Mouse (Mus musculus) stomach, embryonic 16.5 days (tissue): ENCODE results near the gene Mrnip. TPM values are rescaled to one million over a fixed set of nuclear protein-coding genes. Genes with fewer than 3 reads are reported as not detected.

Experiments used
- ATAC-seq: fragments of 200-750 bp; cut with Nextera tagmentation; 2 replicates; pipeline ENCODE4 v1.8.0; 2017; ENCODE audit warnings: moderate number of reproducible peaks, moderate TSS enrichment; ENCODE audit not compliant: insufficient read depth, low FRiP score
- H3K27ac ChIP-seq: fragments of 300-500 bp; sonication (generic); 2 replicates; pipeline ENCODE4 v1.5.1; 2014; ENCODE audit warnings: low read length
- H3K27me3 ChIP-seq: fragments of 300-500 bp; sonication (generic); 2 replicates; pipeline ENCODE4 v1.6.1; 2014; ENCODE audit warnings: low read length, control low read depth, mixed read lengths; ENCODE audit not compliant: control insufficient read depth, insufficient read depth
- H3K36me3 ChIP-seq: fragments of 300-500 bp; sonication (generic); 2 replicates; pipeline ENCODE4 v1.6.1; 2014; ENCODE audit warnings: low read length; ENCODE audit not compliant: control insufficient read depth, insufficient read depth
- H3K4me1 ChIP-seq: fragments of 300-500 bp; sonication (generic); 2 replicates; pipeline ENCODE4 v1.6.1; 2014; ENCODE audit warnings: low read length, control low read depth, mixed read lengths; ENCODE audit not compliant: control insufficient read depth, insufficient read depth
- H3K4me2 ChIP-seq: fragments of 300-500 bp; sonication (generic); 2 replicates; pipeline ENCODE4 v1.6.1; 2014; ENCODE audit warnings: low read depth, low read length, mixed read lengths
- H3K4me3 ChIP-seq: fragments of 300-500 bp; sonication (generic); replicated peaks from 2 replicates; pipeline ENCODE4 v1.5.1; 2014; ENCODE audit warnings: mild to moderate bottlenecking, low read length
- H3K9ac ChIP-seq: fragments of 300-500 bp; sonication (generic); 2 replicates; pipeline ENCODE4 v1.6.1; 2014; ENCODE audit warnings: low read length
- H3K9me3 ChIP-seq: fragments of 300-500 bp; sonication (generic); replicated peaks from 2 replicates; pipeline ENCODE4 v1.6.1; 2016; ENCODE audit warnings: low read length, control low read depth; ENCODE audit not compliant: control insufficient read depth
- WGBS: fragments of 180-500 bp; shearing (Covaris S2); extraction: QIAGEN DNeasy Blood & Tissue Kit; methylation state at CpG from one replicate; pipeline ENCODE4 v1.1.7; 2014; 5-methylcytosine and 5-hydroxymethylcytosine counted together
- polyA plus RNA-seq: library from polyadenylated mRNA; unstranded; fragments of >200 nt; fragmentation: Nextera tagmentation; extraction: Ambion mirVana; gene quantifications from 2 replicates; pipeline ENCODE4 v1.2.1, GENCODE M21; 2015

The Mrnip gene
- polyA plus RNA-seq, 1 experiment from 2014 or later, result 12.5 TPM

- Histone ChIP-seq H3K9ac (no peak overlapping the region), H3K4me1 (peaks cover 28% of the 10 kb centered on the region), H3K27me3 (peaks cover 11% of the 10 kb centered on the region; the same call in 1 of the 2 replicates), H3K36me3 (peaks cover 18% of the 10 kb centered on the region; the same call in 1 of the 2 replicates), H3K27ac (no peak overlapping the region), H3K4me3 (no peak overlapping the region), H3K9me3 (no peaks in the 10 kb centered on the region), H3K4me2 (no peak overlapping the region)
- ATAC-seq, result no peak
- WGBS, result 86% methylated on average over 11 of the region's 11 CpGs
Measured at GRCm38 (mm10) chr11:50233993-50234392, 59.7 kb downstream of the Mrnip start.

GRCm38 (mm10) chr11:50234606-50235005, 60.4 kb downstream of the Mrnip start:
- no peak for ATAC-seq
- peaks cover 11% of the 10 kb centered on the region; the same call in 1 of the 2 replicates for H3K27me3 ChIP-seq
- WGBS, result 95% methylated on average over 25 of the region's 25 CpGs

GRCm38 (mm10) chr11:50236540-50236936, 62.3 kb downstream of the Mrnip start:
- peaks cover 14% of the 10 kb centered on the region; the same call in 1 of the 2 replicates for H3K4me1 ChIP-seq
- H3K27ac ChIP-seq, result no peak overlapping the region
- peak overlapping the region; percentile 67 for H3K4me3 ChIP-seq
- H3K36me3 ChIP-seq, result peaks cover 18% of the 10 kb centered on the region; the same call in 1 of the 2 replicates
- peak overlapping the region; percentile 96 for H3K4me2 ChIP-seq
- H3K9ac ChIP-seq, result peak overlapping the region; percentile 70
- ATAC-seq, result peak; percentile 94
- peaks cover 11% of the 10 kb centered on the region; the same call in 1 of the 2 replicates for H3K27me3 ChIP-seq
- no peaks in the 10 kb centered on the region for H3K9me3 ChIP-seq
- WGBS, result 1% methylated on average over 22 of the region's 27 CpGs

More at GRCm38 (mm10) chr11:50234606-50235005, 60.4 kb downstream of the Mrnip start:
- no peak overlapping the region for H3K27ac ChIP-seq
- no peak overlapping the region for H3K9ac ChIP-seq
- no peaks in the 10 kb centered on the region for H3K9me3 ChIP-seq
- H3K4me3 ChIP-seq, result no peak overlapping the region
- peaks cover 24% of the 10 kb centered on the region for H3K4me1 ChIP-seq
- H3K36me3 ChIP-seq, result peaks cover 18% of the 10 kb centered on the region; the same call in 1 of the 2 replicates
- H3K4me2 ChIP-seq, result no peak overlapping the region

GRCm38 (mm10) chr11:50236937-50237835, 62.9 kb downstream of the Mrnip start:
- 1% methylated on average over 66 of the region's 66 CpGs for WGBS
- Histone ChIP-seq H3K27me3 (peaks cover 11% of the 10 kb centered on the region; the same call in 1 of the 2 replicates), H3K36me3 (peaks cover 18% of the 10 kb centered on the region; the same call in 1 of the 2 replicates)

GRCm38 (mm10) chr11:50238324-50238723, 64.1 kb downstream of the Mrnip start, which contains the start of gene Ltc4s:
Ltc4s (minus strand) TSS chr11:50238616.
- WGBS, result 34% methylated on average over 10 of the region's 10 CpGs
- peaks cover 11% of the 10 kb centered on the region; the same call in 1 of the 2 replicates for H3K36me3 ChIP-seq
- H3K9ac ChIP-seq, result peak within 1 kb of the TSS; percentile 70; the same call in 1 of the 2 replicates
- H3K4me1 ChIP-seq, result peaks cover 14% of the 10 kb centered on the region; the same call in 1 of the 2 replicates
- ATAC-seq, result no peak
- H3K27ac ChIP-seq, result no peak within 1 kb of the TSS
- H3K4me2 ChIP-seq, result peak within 1 kb of the TSS; percentile 96
- peaks cover 11% of the 10 kb centered on the region; the same call in 1 of the 2 replicates for H3K27me3 ChIP-seq
- H3K9me3 ChIP-seq, result no peaks in the 10 kb centered on the region
- H3K4me3 ChIP-seq, result peak within 1 kb of the TSS; percentile 67

More at GRCm38 (mm10) chr11:50236937-50237835, 62.9 kb downstream of the Mrnip start:
- Histone ChIP-seq H3K4me3 (peak overlapping the region; percentile 67), H3K9ac (peak overlapping the region; percentile 70), H3K27ac (no peak overlapping the region), H3K4me2 (peak overlapping the region; percentile 96), H3K9me3 (no peaks in the 10 kb centered on the region), H3K4me1 (peaks cover 14% of the 10 kb centered on the region; the same call in 1 of the 2 replicates)
- peak; percentile 18 for ATAC-seq

DNA sequence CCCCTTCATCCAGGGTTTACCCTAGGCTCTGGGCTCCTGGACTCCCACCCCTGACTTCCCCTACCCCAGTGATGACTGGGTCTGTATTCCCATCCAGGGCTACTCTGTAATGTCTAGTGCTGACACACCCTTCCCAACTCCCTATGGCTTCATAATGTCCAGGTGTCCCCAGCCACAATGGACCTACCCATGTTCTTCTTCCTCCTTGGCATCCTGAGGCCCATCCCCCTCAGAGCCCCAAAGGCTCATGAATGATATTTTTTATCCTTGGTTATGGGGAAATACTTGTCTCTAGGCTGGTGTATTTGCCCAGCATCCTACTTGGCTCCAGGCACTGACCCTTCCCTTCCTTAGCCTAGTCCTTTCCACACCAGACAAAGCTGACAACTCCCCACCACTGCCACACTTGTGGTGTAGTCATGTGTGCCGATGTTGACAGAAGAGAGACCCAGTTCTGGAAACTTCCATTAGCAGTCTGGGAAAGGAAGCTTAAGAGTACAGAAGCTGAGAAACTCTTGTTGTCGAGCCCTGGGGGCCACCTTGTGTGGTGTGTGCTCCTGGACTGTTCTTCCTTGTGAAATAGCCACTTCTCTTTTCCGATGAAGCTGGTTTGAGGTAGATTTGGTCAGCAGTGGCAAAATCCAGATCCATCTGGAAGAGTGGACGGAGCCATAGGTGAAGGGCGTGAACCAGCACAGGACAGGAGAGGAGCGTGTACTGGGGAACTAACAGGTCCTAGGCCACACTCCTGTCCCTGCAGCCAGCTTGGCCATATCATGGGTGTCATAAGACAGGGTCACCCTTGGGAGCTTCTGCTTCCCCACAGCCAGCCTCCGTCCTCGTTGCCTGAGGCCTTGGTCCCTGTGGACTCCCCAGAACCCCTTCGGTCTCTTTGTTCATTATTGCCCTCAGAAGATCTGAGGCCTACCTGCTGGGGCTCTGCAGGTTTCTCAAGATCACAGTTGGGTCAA, 64.9 kb downstream of the Mrnip start:
- peaks cover 11% of the 10 kb centered on the region; the same call in 1 of the 2 replicates for H3K27me3 ChIP-seq
- 89% methylated on average over 9 of the region's 9 CpGs for WGBS
- no peak overlapping the region for H3K9ac ChIP-seq
- peaks cover 5% of the 10 kb centered on the region; the same call in 1 of the 2 replicates for H3K36me3 ChIP-seq
- H3K4me2 ChIP-seq, result no peak overlapping the region
- H3K4me1 ChIP-seq, result peaks cover 14% of the 10 kb centered on the region; the same call in 1 of the 2 replicates
- no peak overlapping the region for H3K4me3 ChIP-seq
- no peaks in the 10 kb centered on the region for H3K9me3 ChIP-seq
- no peak overlapping the region for H3K27ac ChIP-seq
- no peak for ATAC-seq

DNA sequence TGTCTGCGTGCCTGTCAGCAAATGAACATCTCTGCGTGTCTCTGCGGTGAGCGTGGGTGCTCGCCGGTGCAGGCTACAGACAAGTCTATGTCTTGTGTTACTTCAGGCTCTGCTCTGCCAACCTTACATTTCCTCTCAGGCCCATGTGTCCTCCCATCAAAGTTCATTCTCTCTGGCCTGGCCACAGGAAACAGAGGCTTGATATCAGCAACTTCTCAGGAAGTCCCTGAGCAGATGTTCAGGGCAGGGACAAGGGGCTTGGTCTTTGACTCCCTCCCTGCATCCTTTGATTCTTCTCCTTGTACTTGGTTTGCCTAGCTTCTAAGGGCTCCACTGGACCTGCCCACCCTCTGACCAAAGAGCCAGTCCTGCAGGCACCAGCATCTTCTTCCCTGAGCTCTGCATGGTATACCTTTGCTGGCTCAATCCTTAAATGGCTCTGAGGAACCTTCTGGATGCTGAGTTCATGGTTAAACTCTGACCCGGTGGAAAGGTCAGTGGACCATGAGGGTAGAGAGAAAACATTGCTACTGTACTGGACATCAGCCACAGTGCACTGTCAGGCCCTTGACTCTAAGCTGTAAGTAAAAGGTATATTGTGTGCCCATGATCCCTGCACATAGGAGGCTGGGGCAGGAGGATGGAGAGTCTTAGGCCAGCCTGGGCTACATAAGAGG, 66.1 kb downstream of the Mrnip start:
- H3K27ac ChIP-seq, result no peak overlapping the region
- ATAC-seq, result no peak
- WGBS, result 86% methylated on average over 7 of the region's 7 CpGs
- no peaks in the 10 kb centered on the region for H3K9me3 ChIP-seq
- peaks cover 11% of the 10 kb centered on the region; the same call in 1 of the 2 replicates for H3K27me3 ChIP-seq
- no peak overlapping the region for H3K4me2 ChIP-seq
- no peak overlapping the region for H3K9ac ChIP-seq
- H3K4me1 ChIP-seq, result peaks cover 14% of the 10 kb centered on the region; the same call in 1 of the 2 replicates
- no peak overlapping the region for H3K4me3 ChIP-seq
- no peaks in the 10 kb centered on the region for H3K36me3 ChIP-seq

DNA sequence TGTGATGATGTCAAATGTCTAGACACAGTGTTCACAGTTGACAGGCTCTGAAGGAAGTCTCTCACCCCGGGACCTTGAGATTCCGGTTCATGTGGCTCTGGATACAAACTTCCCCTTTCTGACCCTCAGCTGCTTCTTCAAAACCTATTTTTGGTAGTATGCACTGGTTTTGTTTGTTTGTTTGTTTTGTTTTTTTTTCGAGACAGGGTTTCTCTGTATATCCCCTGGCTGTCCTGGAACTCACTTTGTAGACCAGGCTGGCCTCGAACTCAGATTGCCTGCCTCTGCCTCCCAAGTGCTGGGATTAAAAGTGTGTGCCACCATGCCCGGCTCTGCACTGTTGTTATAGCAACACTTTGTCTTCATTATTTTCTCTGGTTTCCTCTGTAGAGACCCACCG, 69.7 kb downstream of the Mrnip start:
- H3K9ac ChIP-seq, result no peak overlapping the region
- H3K4me3 ChIP-seq, result no peak overlapping the region
- ATAC-seq, result no peak
- H3K9me3 ChIP-seq, result no peaks in the 10 kb centered on the region
- no peak overlapping the region for H3K27ac ChIP-seq
- no peaks in the 10 kb centered on the region for H3K4me1 ChIP-seq
- H3K4me2 ChIP-seq, result no peak overlapping the region
- H3K27me3 ChIP-seq, result no peaks in the 10 kb centered on the region
- no peaks in the 10 kb centered on the region for H3K36me3 ChIP-seq
- 72% methylated on average over 6 of the region's 6 CpGs for WGBS
